Mouse (Mus musculus) small intestine, adult 2 months (tissue): ENCODE results near the gene Vstm4.

ENCODE experiments used
- CTCF ChIP-seq: fragments of 200-500 bp; IDR thresholded peaks from 2 replicates; pipeline ENCODE4 v1.5.1; 2012; ENCODE audit warnings: low read depth, mild to moderate bottlenecking, control low read depth, inconsistent platforms, low read length, moderate library complexity, mixed read lengths; ENCODE audit not compliant: insufficient replicate concordance, insufficient read length; ENCODE audit errors: extremely low read depth
- POLR2A ChIP-seq: fragments of 200-500 bp; IDR thresholded peaks from 2 replicates; pipeline ENCODE4 v1.6.1; 2012; ENCODE audit warnings: low read depth, mild to moderate bottlenecking, control low read depth, inconsistent platforms, low read length, moderate library complexity

GRCm38 (mm10) chr14:32947512-32947911, 91.0 kb downstream of the Vstm4 start:
- TF ChIP-seq POLR2A (no peak), CTCF (no peak)
